Mouse (Mus musculus) embryonic facial prominence, embryonic 15.5 days (tissue): ENCODE results near the gene Btbd2. TPM values are rescaled to one million over a fixed set of nuclear protein-coding genes. Genes with fewer than 3 reads are reported as not detected.
A peak's percentile ranks its signal among the peaks of the same experiment; 100 is the strongest.

Experiments used
- ATAC-seq: fragments of 200-750 bp; cut with Nextera tagmentation; 2 replicates; pipeline ENCODE4 v1.8.0; 2017; ENCODE audit warnings: low read depth, moderate TSS enrichment; ENCODE audit not compliant: insufficient number of reproducible peaks, low FRiP score, low TSS enrichment
- H3K27ac ChIP-seq: fragments of 300-500 bp; sonication (generic); replicated peaks from 2 replicates; pipeline ENCODE4 v1.5.1; 2015; ENCODE audit warnings: mild to moderate bottlenecking, inconsistent platforms
- H3K27me3 ChIP-seq: fragments of 300-500 bp; sonication (generic); 2 replicates; pipeline ENCODE4 v1.6.1; 2015; ENCODE audit warnings: inconsistent platforms
- H3K36me3 ChIP-seq: fragments of 300-500 bp; sonication (generic); 2 replicates; pipeline ENCODE4 v1.6.1; 2015; ENCODE audit warnings: mild to moderate bottlenecking, inconsistent platforms
- H3K4me1 ChIP-seq: fragments of 300-500 bp; sonication (generic); 2 replicates; pipeline ENCODE4 v1.6.1; 2015; ENCODE audit warnings: inconsistent platforms
- H3K4me2 ChIP-seq: fragments of 300-500 bp; sonication (generic); replicated peaks from 2 replicates; pipeline ENCODE4 v1.6.1; 2015; ENCODE audit warnings: mild to moderate bottlenecking, inconsistent platforms
- H3K4me3 ChIP-seq: fragments of 300-500 bp; sonication (generic); replicated peaks from 2 replicates; pipeline ENCODE4 v1.5.1; 2015; ENCODE audit warnings: mild to moderate bottlenecking, inconsistent platforms
- H3K9ac ChIP-seq: fragments of 300-500 bp; sonication (generic); 2 replicates; pipeline ENCODE4 v1.6.1; 2015; ENCODE audit warnings: inconsistent platforms
- H3K9me3 ChIP-seq: fragments of 300-500 bp; sonication (generic); replicated peaks from 2 replicates; pipeline ENCODE4 v1.6.1; 2016; ENCODE audit warnings: inconsistent platforms
- WGBS: fragments of 180-500 bp; shearing (Covaris S2); methylation state at CpG from one replicate; pipeline ENCODE4 v1.1.7; 2015; 5-methylcytosine and 5-hydroxymethylcytosine counted together
- polyA plus RNA-seq: library from polyadenylated mRNA; unstranded; fragments of >200 nt; fragmentation: Nextera tagmentation; extraction: Ambion mirVana; gene quantifications from 2 replicates; pipeline ENCODE4 v1.2.1, GENCODE M21; 2015

Btbd2 gene
- 82.2 and 82.7 TPM in 2 replicates for polyA plus RNA-seq

DNA sequence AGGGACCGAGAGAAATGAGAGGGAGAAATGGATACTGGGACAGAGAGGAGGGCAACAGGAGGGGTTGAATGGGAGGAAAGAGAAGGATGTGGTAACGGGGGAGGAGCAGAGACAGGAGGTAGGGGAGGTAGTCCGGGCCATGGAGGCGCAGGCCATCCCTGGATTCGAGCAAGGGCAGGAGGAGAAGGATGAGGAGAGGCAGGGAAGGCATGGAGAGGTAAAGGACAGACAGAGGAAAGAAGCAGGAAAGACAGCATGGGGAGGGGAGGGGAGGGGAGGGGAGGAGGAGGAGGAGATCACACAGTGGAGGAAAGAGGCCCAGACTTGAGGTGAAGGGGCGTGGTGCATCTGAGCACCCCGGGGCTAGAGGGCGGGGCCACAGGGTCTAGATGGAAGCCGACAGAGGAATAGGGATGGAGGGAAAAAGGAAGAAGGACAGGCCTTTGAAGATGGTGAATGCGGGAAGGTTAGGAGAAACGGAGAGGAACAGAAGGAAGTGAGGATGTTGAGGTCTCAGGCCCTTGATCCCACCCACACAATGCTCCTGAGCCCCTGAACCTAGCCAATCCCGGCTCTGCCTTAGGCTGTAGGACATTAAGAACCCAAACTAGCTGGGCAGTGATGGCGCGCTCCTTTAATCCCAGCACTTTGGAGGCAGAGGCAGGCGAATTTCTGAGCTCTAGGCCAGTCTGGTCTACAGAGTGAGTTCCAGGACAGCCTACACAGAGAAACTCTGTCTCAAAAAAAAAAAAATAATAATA lies at the start of gene Btbd2:
Gene Btbd2 (minus strand): TSS at position 209 of the 761 bp plus-strand sequence.
- Histone ChIP-seq H3K9me3 (no peaks in the 10 kb centered on the region), H3K4me3 (peak within 1 kb of the TSS; percentile 69), H3K4me1 (peaks cover 43% of the 10 kb centered on the region), H3K9ac (peak within 1 kb of the TSS; percentile 69), H3K4me2 (peak within 1 kb of the TSS; percentile 81), H3K36me3 (0 out of 2 replicates have a peak, but pooled peaks cover 3% of the 10 kb centered on the region), H3K27ac (peak within 1 kb of the TSS; percentile 91), H3K27me3 (no peaks in the 10 kb centered on the region)
- no peak for ATAC-seq
- 20% methylated on average over 15 of the region's 15 CpGs for WGBS

DNA sequence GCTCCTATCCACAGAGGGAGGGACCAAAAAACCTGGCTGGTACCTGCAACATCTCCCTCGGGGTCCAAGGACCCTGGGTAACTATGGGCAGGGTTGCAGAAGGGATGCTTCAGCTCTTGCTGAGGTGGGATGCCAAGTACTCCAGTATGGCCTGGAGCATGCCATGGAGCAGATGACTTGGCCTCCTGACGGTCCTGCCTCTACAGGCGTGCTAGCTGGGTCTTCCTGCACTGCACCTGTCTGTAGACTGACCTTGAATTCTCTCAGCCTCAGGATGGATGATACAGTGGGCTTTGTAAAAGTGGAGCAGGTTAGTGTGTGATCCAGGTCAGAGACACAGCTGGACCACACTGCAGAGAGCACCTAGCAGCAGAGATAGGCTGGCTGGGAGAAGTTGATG lies 48.6 kb upstream of the Btbd2 start:
- no peak for ATAC-seq
- Histone ChIP-seq H3K4me3 (no peak overlapping the region), H3K27me3 (no peaks in the 10 kb centered on the region), H3K9ac (no peak overlapping the region), H3K4me1 (peaks cover 29% of the 10 kb centered on the region), H3K4me2 (no peak overlapping the region), H3K27ac (no peak overlapping the region), H3K36me3 (peaks cover 44% of the 10 kb centered on the region), H3K9me3 (no peaks in the 10 kb centered on the region)
- WGBS, result 69% methylated on average over 3 of the region's 3 CpGs

DNA sequence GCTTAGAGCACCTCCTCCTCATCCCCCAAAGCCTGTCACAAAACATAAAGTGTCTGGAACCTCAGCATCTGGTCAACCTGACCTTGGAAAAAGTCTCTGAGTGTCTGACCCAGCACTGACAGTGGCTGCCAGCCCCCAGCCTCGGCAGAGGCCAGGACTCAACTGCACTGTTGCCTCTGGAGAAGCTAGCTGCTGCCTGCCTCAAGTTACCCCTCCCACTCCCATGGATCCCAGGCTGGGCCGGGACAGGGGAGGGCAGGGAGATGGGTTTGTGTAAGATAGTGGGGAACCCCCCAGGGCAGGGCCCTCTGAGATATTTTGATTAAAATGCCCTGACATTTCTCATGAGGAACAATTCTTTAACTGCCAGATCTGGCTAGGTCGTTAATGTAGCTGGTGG lies 48.2 kb upstream of the Btbd2 start:
- ATAC-seq, result no peak
- no peak overlapping the region for H3K27ac ChIP-seq
- peaks cover 40% of the 10 kb centered on the region for H3K36me3 ChIP-seq
- H3K9ac ChIP-seq, result no peak overlapping the region
- H3K4me3 ChIP-seq, result no peak overlapping the region
- no peaks in the 10 kb centered on the region for H3K9me3 ChIP-seq
- no peaks in the 10 kb centered on the region for H3K27me3 ChIP-seq
- no peak overlapping the region for H3K4me2 ChIP-seq
- H3K4me1 ChIP-seq, result peaks cover 33% of the 10 kb centered on the region
- WGBS, result 65% methylated on average over 3 of the region's 3 CpGs

DNA sequence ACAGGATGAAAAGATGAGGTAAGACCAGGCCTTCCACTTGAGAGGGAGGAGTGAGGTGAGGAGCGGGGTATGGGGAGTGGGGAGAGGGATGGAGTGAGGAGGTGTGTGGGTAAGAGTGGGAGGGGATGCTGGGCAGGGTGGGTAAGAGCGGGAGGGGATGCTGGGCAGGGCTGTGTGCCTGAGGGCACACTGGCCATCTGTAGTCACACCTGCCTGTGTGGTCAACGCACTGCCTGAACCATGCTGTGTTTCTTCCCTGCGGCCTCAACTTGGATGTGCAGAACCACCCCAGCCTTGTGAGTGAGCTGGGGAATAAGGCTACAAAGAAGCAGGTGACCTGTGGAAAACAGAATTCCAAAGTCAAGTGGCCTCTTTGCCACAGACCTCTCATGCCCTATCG lies 47.5 kb upstream of the Btbd2 start:
- Histone ChIP-seq H3K4me3 (no peak overlapping the region), H3K27me3 (no peaks in the 10 kb centered on the region), H3K9ac (no peak overlapping the region), H3K9me3 (no peaks in the 10 kb centered on the region), H3K36me3 (peaks cover 34% of the 10 kb centered on the region), H3K4me1 (peaks cover 36% of the 10 kb centered on the region), H3K4me2 (no peak overlapping the region), H3K27ac (no peak overlapping the region)
- no peak for ATAC-seq
- WGBS, result 83% methylated on average over 5 of the region's 5 CpGs

DNA sequence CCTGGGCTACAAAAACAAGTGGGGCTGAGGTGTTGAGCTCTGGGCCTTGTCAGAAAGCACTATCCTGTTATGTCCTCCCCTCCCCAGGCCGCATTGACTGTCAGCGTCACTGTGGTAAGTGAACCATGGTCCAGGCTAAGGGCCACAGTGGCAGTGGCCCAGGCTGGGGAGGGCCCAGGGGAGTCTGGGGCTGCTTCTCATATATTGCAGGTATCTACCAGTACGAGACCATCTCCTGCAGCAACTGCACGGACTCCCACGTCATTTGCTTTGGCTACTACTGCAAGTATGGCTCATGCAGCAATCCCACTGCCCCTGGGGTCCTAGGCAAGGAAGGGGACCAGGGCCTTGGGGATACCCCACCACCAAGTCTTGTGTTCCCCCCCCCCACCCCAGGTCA lies 46.8 kb upstream of the Btbd2 start:
- ATAC-seq, result no peak
- Histone ChIP-seq H3K4me3 (peak overlapping the region; percentile 70), H3K27me3 (no peaks in the 10 kb centered on the region), H3K9me3 (no peaks in the 10 kb centered on the region), H3K4me1 (peaks cover 36% of the 10 kb centered on the region), H3K9ac (0 out of 2 replicates have a peak overlapping the region, but pooled peaks have one; percentile 55), H3K36me3 (peaks cover 26% of the 10 kb centered on the region), H3K4me2 (peak overlapping the region; percentile 90), H3K27ac (no peak overlapping the region; the same call in 1 of the 2 replicates)
- 86% methylated on average over 5 of the region's 5 CpGs for WGBS

DNA sequence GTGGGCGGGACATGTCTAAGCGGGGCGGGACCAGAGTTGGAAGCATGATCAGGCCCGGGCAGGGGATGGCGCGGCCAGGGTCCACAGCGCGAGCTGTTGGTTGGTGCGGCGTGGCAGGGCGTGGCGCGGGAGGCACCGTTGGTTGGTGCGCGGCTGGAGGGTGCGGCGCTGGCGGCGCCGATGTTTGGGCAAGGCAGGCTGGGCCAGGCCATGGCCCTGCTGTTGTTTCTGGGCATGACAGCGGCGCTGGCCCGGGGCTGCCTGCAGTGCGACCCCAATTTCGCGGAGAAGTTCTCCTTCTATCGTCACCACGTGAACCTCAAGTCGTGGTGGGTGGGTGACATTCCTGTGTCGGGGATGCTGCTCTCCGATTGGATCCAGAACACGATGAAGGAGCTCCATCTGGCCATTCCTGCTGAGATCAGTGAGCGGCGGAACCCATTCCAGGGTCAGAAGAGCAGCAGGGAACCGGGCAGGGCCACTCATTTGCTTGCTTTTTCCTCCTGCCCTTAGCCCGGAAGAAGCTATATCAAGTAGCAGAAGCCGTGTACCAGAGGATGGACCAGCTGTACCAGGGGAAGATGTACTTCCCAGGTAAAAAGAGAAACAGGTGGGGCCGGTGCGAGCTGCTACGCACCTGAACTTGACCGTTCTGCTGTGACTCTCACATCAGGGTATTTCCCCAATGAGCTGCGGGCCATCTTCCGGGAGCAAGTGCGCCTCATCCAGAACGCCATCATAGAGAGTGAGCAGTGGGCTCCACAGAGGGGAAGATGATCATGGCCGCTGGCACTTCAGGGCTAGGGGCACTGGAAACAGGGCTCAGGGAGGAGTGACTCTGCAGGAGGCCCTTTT lies 45.9 kb upstream of the Btbd2 start:
- H3K36me3 ChIP-seq, result peaks cover 17% of the 10 kb centered on the region
- H3K4me3 ChIP-seq, result peak overlapping the region; percentile 70
- ATAC-seq, result peak; percentile 89
- peak overlapping the region; percentile 90 for H3K4me2 ChIP-seq
- H3K9me3 ChIP-seq, result no peaks in the 10 kb centered on the region
- H3K9ac ChIP-seq, result peak overlapping the region; percentile 55
- H3K4me1 ChIP-seq, result peaks cover 40% of the 10 kb centered on the region
- 2% methylated on average over 47 of the region's 47 CpGs for WGBS
- no peaks in the 10 kb centered on the region for H3K27me3 ChIP-seq
- peak overlapping the region; percentile 86 for H3K27ac ChIP-seq

DNA sequence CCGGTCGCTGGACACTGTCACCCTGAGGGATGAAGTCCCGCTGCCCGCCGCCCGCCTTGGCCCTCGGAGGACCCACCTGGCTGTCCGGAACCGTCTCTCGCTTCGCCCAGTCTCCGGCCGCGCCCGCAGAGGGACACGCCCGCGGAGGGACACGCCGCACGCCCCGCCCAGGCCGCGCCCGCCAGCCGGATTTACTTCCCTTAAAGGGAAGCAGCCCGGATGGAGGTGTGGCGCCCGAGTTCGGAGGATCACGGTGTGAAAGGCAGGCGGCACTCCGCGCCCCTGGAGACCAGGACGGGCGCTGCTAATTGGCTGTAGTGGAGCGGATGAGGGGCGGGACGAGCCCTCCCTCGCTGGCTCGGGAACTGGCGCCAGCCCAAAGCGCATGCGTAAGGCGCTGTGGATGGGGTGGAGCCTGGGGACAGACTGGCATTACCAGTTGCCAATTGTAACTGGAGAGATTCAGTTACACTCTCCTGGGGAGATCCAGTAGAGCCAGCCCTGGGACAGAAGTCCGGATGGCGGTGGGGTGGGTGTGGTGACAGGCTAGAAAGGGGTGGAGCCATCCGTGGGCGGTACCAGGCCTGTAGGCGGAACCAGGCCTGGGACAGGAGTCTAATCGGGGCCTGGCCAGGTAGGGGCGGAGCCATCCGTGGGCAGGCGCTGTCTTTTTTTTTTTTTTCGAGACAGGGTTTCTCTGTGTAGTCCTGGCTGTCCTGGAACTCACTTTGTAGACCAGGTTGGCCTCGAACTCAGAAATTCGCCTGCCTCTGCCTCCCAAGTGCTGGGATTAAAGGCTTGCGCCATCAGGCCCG lies 45.1 kb upstream of the Btbd2 start, which contains the start of the genes Mob3a and Izumo4:
Gene Mob3a (minus strand): TSS at position 257 of the 815 bp plus-strand sequence.
Gene Izumo4 (plus strand): TSS at position 464 of the 815 bp plus-strand sequence.
- peak; percentile 97 for ATAC-seq
- H3K27ac ChIP-seq, result peak within 1 kb of the TSS; percentile 86
- peak within 1 kb of the TSS; percentile 55 for H3K9ac ChIP-seq
- under 1% methylated on average over 59 of the region's 59 CpGs for WGBS
- H3K4me1 ChIP-seq, result peaks cover 45% of the 10 kb centered on the region
- peak within 1 kb of the TSS; percentile 90 for H3K4me2 ChIP-seq
- H3K36me3 ChIP-seq, result peaks cover 9% of the 10 kb centered on the region
- peak within 1 kb of the TSS; percentile 70 for H3K4me3 ChIP-seq
- H3K9me3 ChIP-seq, result no peaks in the 10 kb centered on the region
- no peaks in the 10 kb centered on the region for H3K27me3 ChIP-seq

DNA sequence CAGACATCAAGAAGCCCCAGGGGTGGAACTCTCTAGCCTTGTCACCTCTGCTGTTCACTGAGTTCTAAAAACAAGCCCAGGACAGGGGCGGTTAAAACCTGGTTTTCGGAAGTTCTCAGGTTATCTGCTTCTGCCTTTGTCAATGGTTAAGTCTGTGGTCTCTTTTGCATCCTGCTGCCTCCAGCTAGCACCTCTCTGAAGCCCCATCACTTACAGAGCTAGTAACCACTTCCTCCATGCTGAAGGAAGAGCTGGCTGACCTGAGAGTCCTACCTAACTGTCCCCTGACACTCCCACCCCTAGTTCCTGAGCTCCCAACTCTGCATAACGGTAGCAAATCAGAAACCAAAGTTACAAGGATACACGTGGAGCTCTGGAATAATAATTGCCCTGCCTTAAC lies 43.9 kb upstream of the Btbd2 start:
- Histone ChIP-seq H3K4me3 (peak overlapping the region; percentile 70), H3K4me2 (peak overlapping the region; percentile 90), H3K36me3 (no peaks in the 10 kb centered on the region), H3K9me3 (no peaks in the 10 kb centered on the region), H3K27ac (0 out of 2 replicates have a peak overlapping the region, but pooled peaks have one; percentile 86), H3K4me1 (peaks cover 56% of the 10 kb centered on the region), H3K27me3 (no peaks in the 10 kb centered on the region), H3K9ac (no peak overlapping the region)
- 46% methylated on average over 4 of the region's 4 CpGs for WGBS
- no peak for ATAC-seq

DNA sequence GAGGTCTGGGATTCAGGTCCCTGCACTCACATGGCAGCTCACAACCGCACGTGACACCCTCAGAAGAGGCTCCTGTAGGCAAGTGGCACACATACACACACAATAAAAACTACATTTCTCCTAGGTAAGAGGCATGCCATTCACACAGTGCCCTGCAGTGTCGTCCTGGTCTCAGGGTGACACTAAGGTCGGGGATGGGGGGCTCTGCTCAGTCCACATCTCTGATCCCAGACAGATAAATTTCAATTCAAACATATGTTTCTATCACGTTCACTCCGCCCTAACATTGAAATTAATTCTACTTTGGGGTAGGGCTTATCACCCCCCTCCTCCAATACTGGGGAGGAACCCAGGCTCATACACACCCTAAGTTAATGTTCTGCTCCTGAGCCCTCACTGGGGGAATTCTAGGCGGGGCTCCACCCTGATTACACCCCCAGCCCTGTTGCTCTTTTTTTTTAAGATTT lies 43.2 kb upstream of the Btbd2 start:
- ATAC-seq, result no peak
- H3K4me1 ChIP-seq, result peaks cover 61% of the 10 kb centered on the region
- peak overlapping the region; percentile 90; the same call in 1 of the 2 replicates for H3K4me2 ChIP-seq
- no peaks in the 10 kb centered on the region for H3K27me3 ChIP-seq
- 0 out of 2 replicates have a peak overlapping the region, but pooled peaks have one; percentile 6 for H3K4me3 ChIP-seq
- H3K27ac ChIP-seq, result no peak overlapping the region
- H3K9me3 ChIP-seq, result no peaks in the 10 kb centered on the region
- WGBS, result 85% methylated on average over 7 of the region's 7 CpGs
- H3K9ac ChIP-seq, result no peak overlapping the region
- no peaks in the 10 kb centered on the region for H3K36me3 ChIP-seq

DNA sequence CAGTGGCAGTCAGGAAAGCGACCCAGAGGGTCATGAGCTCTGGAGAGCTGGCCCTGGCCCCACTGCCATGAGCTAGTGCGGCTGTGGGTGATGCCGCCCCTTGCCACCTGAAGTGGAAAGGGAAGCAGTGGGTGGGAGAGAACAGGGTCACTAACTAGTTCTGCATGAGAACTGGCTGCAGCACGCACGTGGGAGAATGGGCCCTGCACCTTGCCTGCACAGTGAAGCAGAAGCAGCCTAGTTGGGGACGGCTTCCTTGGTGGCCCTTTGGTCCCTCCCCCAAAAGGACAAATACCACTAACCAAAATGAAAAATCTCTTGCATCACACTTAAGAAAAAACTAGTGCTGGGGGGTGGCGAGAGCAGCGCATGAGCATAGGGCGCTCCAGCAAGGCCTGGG lies 41.7 kb upstream of the Btbd2 start:
- Histone ChIP-seq H3K4me2 (no peak overlapping the region), H3K9ac (no peak overlapping the region), H3K27ac (no peak overlapping the region)

More for the DNA sequence above, 41.7 kb upstream of the Btbd2 start:
- H3K4me3 ChIP-seq, result no peak overlapping the region
- H3K4me1 ChIP-seq, result peaks cover 56% of the 10 kb centered on the region
- H3K9me3 ChIP-seq, result no peaks in the 10 kb centered on the region
- H3K27me3 ChIP-seq, result no peaks in the 10 kb centered on the region
- peaks cover 11% of the 10 kb centered on the region for H3K36me3 ChIP-seq
- 91% methylated on average over 9 of the region's 9 CpGs for WGBS
- ATAC-seq, result no peak
